Mouse (Mus musculus) myocyte (in vitro differentiated cells): Measurements from ENCODE around the gene Ssxb9. TPM values are rescaled to one million over a fixed set of nuclear protein-coding genes. Genes with fewer than 3 reads are reported as not detected.
"Not testable (repeated sequence)": the region's sequence is repeated elsewhere in the genome, so short reads cannot be mapped to it uniquely, and the experiment has no call there.

ENCODE experiments used
- H3K27me3 ChIP-seq: one replicate; pipeline ENCODE4 v1.6.1; 2011; ENCODE audit not compliant: control insufficient read depth, insufficient read depth, insufficient read length
- H3K36me3 ChIP-seq: one replicate; pipeline ENCODE4 v1.6.1; 2011; ENCODE audit not compliant: control insufficient read depth, insufficient read depth
- H3K4me2 ChIP-seq: one replicate; pipeline ENCODE4 v1.6.1; 2011; ENCODE audit warnings: low read depth, control low read depth
- H3K4me3 ChIP-seq: one replicate; pipeline ENCODE4 v1.5.1; 2011; ENCODE audit warnings: mild to moderate bottlenecking, control low read depth, moderate library complexity
- H3K79me2 ChIP-seq: one replicate; pipeline ENCODE4 v1.6.1; 2011; ENCODE audit not compliant: control insufficient read depth, insufficient read depth
- H3ac ChIP-seq: one replicate; pipeline ENCODE4 v1.6.1; 2011; ENCODE audit not compliant: control insufficient read depth, insufficient read length
- CEBPB ChIP-seq: IDR thresholded peaks from 2 replicates; pipeline ENCODE4 v1.6.1; 2011; ENCODE audit warnings: mild to moderate bottlenecking, moderate library complexity; ENCODE audit not compliant: poor library complexity, insufficient read depth, severe bottlenecking
- E2F4 ChIP-seq: IDR thresholded peaks from one replicate; pipeline ENCODE4 v1.6.1; 2011; ENCODE audit warnings: mild to moderate bottlenecking, control low read depth, moderate library complexity; ENCODE audit not compliant: insufficient read depth
- MAX ChIP-seq: IDR thresholded peaks from one replicate; pipeline ENCODE4 v1.6.1; 2011; ENCODE audit warnings: low read depth, mild to moderate bottlenecking, control low read depth
- MYOD1 ChIP-seq, 3 experiments: IDR thresholded peaks; one replicate each; pipeline ENCODE4 v1.6.1; 2011; ENCODE audit warnings: control low read depth in 2 of 3, low read depth in 2 of 3, mild to moderate bottlenecking in 2 of 3, moderate library complexity in 1 of 3; ENCODE audit not compliant: insufficient read length in 2 of 3, control insufficient read depth in 1 of 3
- MYOG ChIP-seq, 3 experiments: IDR thresholded peaks; one replicate each; pipeline ENCODE4 v1.6.1; 2011; ENCODE audit warnings: control low read depth in 2 of 3, low read depth in 2 of 3, mild to moderate bottlenecking in 2 of 3; ENCODE audit not compliant: insufficient read length in 2 of 3, control insufficient read depth in 1 of 3, insufficient read depth in 1 of 3
- POLR2A ChIP-seq: IDR thresholded peaks from one replicate; pipeline ENCODE4 v1.6.1; 2011; ENCODE audit warnings: low read depth, mild to moderate bottlenecking, control low read depth, moderate library complexity; ENCODE audit not compliant: insufficient read length
- POLR2AphosphoS2 ChIP-seq: IDR thresholded peaks from one replicate; pipeline ENCODE4 v1.6.1; 2011; ENCODE audit warnings: low read depth, control low read depth; ENCODE audit not compliant: insufficient read length
- REST ChIP-seq: IDR thresholded peaks from one replicate; pipeline ENCODE4 v1.6.1; 2011; ENCODE audit warnings: mild to moderate bottlenecking, control low read depth, moderate library complexity; ENCODE audit not compliant: insufficient read depth, insufficient read length
- SRF ChIP-seq: IDR thresholded peaks from one replicate; pipeline ENCODE4 v1.6.1; 2011; ENCODE audit warnings: low read depth; ENCODE audit not compliant: control insufficient read depth, insufficient read length
- TCF12 ChIP-seq: IDR thresholded peaks from one replicate; pipeline ENCODE4 v1.6.1; 2011; ENCODE audit warnings: mild to moderate bottlenecking, control low read depth; ENCODE audit not compliant: poor library complexity, insufficient read depth, severe bottlenecking
- TCF3 ChIP-seq: IDR thresholded peaks from one replicate; pipeline ENCODE4 v1.6.1; 2011; ENCODE audit warnings: low read depth, control low read depth; ENCODE audit not compliant: insufficient read length
- USF1 ChIP-seq: IDR thresholded peaks from one replicate; pipeline ENCODE4 v1.6.1; 2011; ENCODE audit warnings: low read depth, mild to moderate bottlenecking, control low read depth, moderate library complexity
- polyA plus RNA-seq: library from polyadenylated mRNA; unstranded; fragments of >200 nt; fragmentation: generic; extraction: Trizol; gene quantifications from one replicate; pipeline ENCODE4 v1.2.1, GENCODE M21; 2012; ENCODE audit warnings: missing spikeins

The Ssxb9 gene
- polyA plus RNA-seq = not detected

GRCm38 (mm10) chrX:8366678-8367077 is at the start of gene Ssxb9:
TSS of gene Ssxb9 (plus strand) at chrX:8366978.
- H3ac ChIP-seq, H3K27me3 ChIP-seq: not testable (repeated sequence)

DNA sequence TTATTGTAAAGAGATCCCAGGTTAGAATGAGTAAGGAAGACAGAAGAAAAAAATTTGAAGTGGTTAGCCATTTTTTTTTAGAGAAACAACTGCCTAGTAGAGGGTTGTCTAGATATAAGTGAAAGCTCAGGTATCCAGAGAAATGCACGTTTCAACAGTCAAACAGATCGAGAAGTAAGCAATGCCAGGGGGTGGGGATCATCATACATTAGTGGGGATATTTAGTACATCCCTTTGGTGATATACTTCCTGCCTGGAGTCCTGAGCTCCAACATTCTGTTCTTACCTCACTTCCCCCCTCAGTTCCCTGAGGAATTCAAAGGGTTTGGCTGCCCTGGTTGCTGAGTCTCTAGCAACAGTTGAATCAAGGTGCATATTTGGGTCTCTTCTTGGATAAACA is 39.7 kb upstream of the Ssxb9 start, which contains the start of gene Ssxb10:
Ssxb10 (plus strand) TSS at position 301 of the 400 bp plus-strand sequence.
- no peak for TF ChIP-seq CEBPB
- TF ChIP-seq REST = no peak
- no peak for TF ChIP-seq TCF3
- no peak for TF ChIP-seq E2F4
- TF ChIP-seq TCF12 = no peak
- no peak for TF ChIP-seq MYOG (IDR thresholded peaks at IDR 0.05; ENCODE audit: control insufficient read depth in 1 of 3, insufficient read depth in 1 of 3, insufficient read length in 2 of 3, low read depth in 2 of 3)
- TF ChIP-seq POLR2A = no peak
- no peak for TF ChIP-seq SRF
- no peak for TF ChIP-seq USF1
- no peak for TF ChIP-seq MAX
- TF ChIP-seq POLR2AphosphoS2 = no peak
- no peak for TF ChIP-seq MYOD1 (IDR thresholded peaks at IDR 0.05; ENCODE audit: control insufficient read depth in 1 of 3, insufficient read length in 2 of 3, low read depth in 2 of 3)
- Histone ChIP-seq H3K4me3 (no peak within 1 kb of the TSS), H3K27me3 (no peaks in the 10 kb centered on the region), H3ac (no peak within 1 kb of the TSS), H3K79me2 (no peaks in the 10 kb centered on the region), H3K4me2 (no peak within 1 kb of the TSS), H3K36me3 (no peaks in the 10 kb centered on the region)

More at GRCm38 (mm10) chrX:8366678-8367077, at the start of gene Ssxb9:
- H3K4me2 ChIP-seq, H3K79me2 ChIP-seq, H3K36me3 ChIP-seq, H3K4me3 ChIP-seq: not testable (repeated sequence)

DNA sequence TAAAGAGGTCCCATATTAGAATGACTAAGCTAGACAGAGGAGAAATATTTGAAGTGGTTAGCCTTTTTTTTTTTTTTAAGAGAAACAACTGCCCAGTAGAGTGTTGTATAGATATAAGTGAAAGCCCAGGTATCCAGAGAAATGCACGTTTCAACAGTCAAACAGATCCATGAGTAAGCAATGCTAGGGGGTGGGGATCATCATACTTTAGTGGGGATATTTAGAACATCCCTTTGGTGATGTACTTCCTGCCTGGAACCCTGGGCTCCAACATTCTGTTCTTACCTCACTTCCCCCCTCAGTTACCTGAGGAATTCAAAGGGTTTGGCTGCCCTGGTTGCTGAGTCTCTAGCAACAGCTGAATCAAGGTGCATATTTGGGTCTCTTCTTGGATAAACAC is 46.2 kb downstream of the Ssxb9 start, which contains the start of gene Ssxb1:
Ssxb1 (plus strand) TSS at position 301 of the 400 bp plus-strand sequence.
- not testable (repeated sequence) for H3K4me2 ChIP-seq, H3K36me3 ChIP-seq, H3ac ChIP-seq, H3K27me3 ChIP-seq, H3K79me2 ChIP-seq, H3K4me3 ChIP-seq

Other genes with a start within 250 kb of the Ssxb9 start
- 16.1 TPM for gene Wdr13, start 234.1 kb upstream of the Ssxb9 start, polyA plus RNA-seq
- gene Rbm3, start 221.1 kb upstream of the Ssxb9 start, polyA plus RNA-seq = 236 TPM
- gene Tbc1d25, start 190.8 kb upstream of the Ssxb9 start, polyA plus RNA-seq = 12.5 TPM
- 116 TPM for gene Ebp, start 173.5 kb upstream of the Ssxb9 start, polyA plus RNA-seq
- gene Porcn, start 160.5 kb upstream of the Ssxb9 start, polyA plus RNA-seq = 67.5 TPM
- 32.6 TPM for gene Ftsj1, start 114.6 kb upstream of the Ssxb9 start, polyA plus RNA-seq
- not detected for gene Slc38a5, start 95.8 kb upstream of the Ssxb9 start, polyA plus RNA-seq
- not detected for gene Ssxb10, start 39.6 kb upstream of the Ssxb9 start, polyA plus RNA-seq
- not detected for gene Ssxb1, start 46.3 kb downstream of the Ssxb9 start, polyA plus RNA-seq
- gene Ssxb2, start 94.7 kb downstream of the Ssxb9 start, polyA plus RNA-seq = not detected
- not detected for gene Gm14459, start 158.0 kb downstream of the Ssxb9 start, polyA plus RNA-seq
- not detected for gene Ssxb6, start 181.3 kb downstream of the Ssxb9 start, polyA plus RNA-seq
- not detected for gene Ssxb3, start 224.8 kb downstream of the Ssxb9 start, polyA plus RNA-seq